Mouse (Mus musculus) embryo, embryonic 11.5 days (tissue): Measurements from ENCODE around the gene Slc9a5.

Experiments used
- DNase-seq: peaks from one replicate; pipeline ENCODE4 v3.0.0-alpha.2; 2012; ENCODE audit warnings: low read depth, low spot score

Slc9a5 gene

GRCm38 (mm10) chr8:105354549-105354948 is 5.9 kb downstream of the Slc9a5 start:
- DNase-seq: no peak

- no peak for DNase-seq
Measured at GRCm38 (mm10) chr8:105355179-105356024, 6.8 kb downstream of the Slc9a5 start.

GRCm38 (mm10) chr8:105356681-105357080 is 8.0 kb downstream of the Slc9a5 start:
- DNase-seq: no peak

GRCm38 (mm10) chr8:105359208-105359607 is 10.6 kb downstream of the Slc9a5 start:
- no peak for DNase-seq

GRCm38 (mm10) chr8:105359646-105360045 is 11.0 kb downstream of the Slc9a5 start:
- DNase-seq: no peak

GRCm38 (mm10) chr8:105361751-105362702 is 13.4 kb downstream of the Slc9a5 start:
- DNase-seq: no peak

- DNase-seq: no peak
Measured at GRCm38 (mm10) chr8:105367107-105367506, 18.5 kb downstream of the Slc9a5 start.

GRCm38 (mm10) chr8:105372473-105372872 is 23.8 kb downstream of the Slc9a5 start:
- no peak for DNase-seq

- no peak for DNase-seq
Measured at GRCm38 (mm10) chr8:105373032-105373431, 24.4 kb downstream of the Slc9a5 start, which contains the start of gene Plekhg4. Gene Plekhg4 (plus strand): TSS chr8:105373274.

- peak; percentile 20 for DNase-seq
Measured at GRCm38 (mm10) chr8:105374513-105374966, 25.9 kb downstream of the Slc9a5 start.

GRCm38 (mm10) chr8:105378673-105379072 is 30.0 kb downstream of the Slc9a5 start:
- no peak for DNase-seq

GRCm38 (mm10) chr8:105380308-105380707 is 31.7 kb downstream of the Slc9a5 start:
- no peak for DNase-seq

- no peak for DNase-seq
Measured at GRCm38 (mm10) chr8:105384070-105384469, 35.4 kb downstream of the Slc9a5 start.

- no peak for DNase-seq
Measured at GRCm38 (mm10) chr8:105387151-105387550, 38.5 kb downstream of the Slc9a5 start.

- DNase-seq: no peak
Measured at GRCm38 (mm10) chr8:105389096-105389495, 40.5 kb downstream of the Slc9a5 start.

GRCm38 (mm10) chr8:105393089-105393787 is 44.6 kb downstream of the Slc9a5 start:
- DNase-seq: no peak

GRCm38 (mm10) chr8:105393915-105394314 is 45.3 kb downstream of the Slc9a5 start:
- DNase-seq: no peak

- DNase-seq: no peak
Measured at GRCm38 (mm10) chr8:105397747-105398146, 49.1 kb downstream of the Slc9a5 start.

- no peak for DNase-seq
Measured at GRCm38 (mm10) chr8:105400016-105400415, 51.4 kb downstream of the Slc9a5 start.

- no peak for DNase-seq
Measured at GRCm38 (mm10) chr8:105403467-105403866, 54.8 kb downstream of the Slc9a5 start.

GRCm38 (mm10) chr8:105404496-105404895 is 55.9 kb downstream of the Slc9a5 start:
- no peak for DNase-seq
